Mouse (Mus musculus) embryonic facial prominence, embryonic 14.5 days (tissue): ENCODE measurements around the gene Slc12a7. TPM values are rescaled to one million over a fixed set of nuclear protein-coding genes. Genes with fewer than 3 reads are reported as not detected.

Experiments
- ATAC-seq: fragments of 200-750 bp; cut with Nextera tagmentation; 2 replicates; pipeline ENCODE4 v1.8.0; 2017; ENCODE audit warnings: low read depth, moderate number of reproducible peaks, moderate TSS enrichment
- DNase-seq: peaks from one replicate; pipeline ENCODE4 v3.0.0-alpha.2; 2015; ENCODE audit warnings: low spot score
- H3K27ac ChIP-seq: fragments of 300-500 bp; sonication (generic); replicated peaks from 2 replicates; pipeline ENCODE4 v1.5.1; 2014; ENCODE audit warnings: low read depth, mild to moderate bottlenecking, low read length, moderate library complexity
- H3K27me3 ChIP-seq: fragments of 300-500 bp; sonication (generic); replicated peaks from 2 replicates; pipeline ENCODE4 v1.6.1; 2014; ENCODE audit warnings: low read length; ENCODE audit not compliant: control insufficient read depth, insufficient read depth
- H3K36me3 ChIP-seq: fragments of 300-500 bp; sonication (generic); 2 replicates; pipeline ENCODE4 v1.6.1; 2014; ENCODE audit warnings: low read length, mixed read lengths; ENCODE audit not compliant: control insufficient read depth, insufficient read depth
- H3K4me1 ChIP-seq: fragments of 300-500 bp; sonication (generic); 2 replicates; pipeline ENCODE4 v1.6.1; 2014; ENCODE audit warnings: antibody characterized with exemption, low read length; ENCODE audit not compliant: control insufficient read depth, insufficient read depth
- H3K4me2 ChIP-seq: fragments of 300-500 bp; sonication (generic); 2 replicates; pipeline ENCODE4 v1.6.1; 2014; ENCODE audit warnings: low read depth, mild to moderate bottlenecking, low read length, moderate library complexity, mixed read lengths
- H3K4me3 ChIP-seq: fragments of 300-500 bp; sonication (generic); 2 replicates; pipeline ENCODE4 v1.5.1; 2014; ENCODE audit warnings: low read depth, mild to moderate bottlenecking, low read length
- H3K9ac ChIP-seq: fragments of 300-500 bp; sonication (generic); 2 replicates; pipeline ENCODE4 v1.6.1; 2014; ENCODE audit warnings: low read depth, mild to moderate bottlenecking, low read length, moderate library complexity, mixed read lengths
- H3K9me3 ChIP-seq: fragments of 300-500 bp; sonication (generic); 2 replicates; pipeline ENCODE4 v1.6.1; 2016; ENCODE audit warnings: low read length; ENCODE audit not compliant: control insufficient read depth
- WGBS: fragments of 180-500 bp; shearing (Covaris S2); extraction: QIAGEN DNeasy Blood & Tissue Kit; methylation state at CpG from one replicate; pipeline ENCODE4 v1.1.7; 2014; 5-methylcytosine and 5-hydroxymethylcytosine counted together
- polyA plus RNA-seq: library from polyadenylated mRNA; unstranded; fragments of >200 nt; fragmentation: Nextera tagmentation; extraction: Ambion mirVana; gene quantifications from 2 replicates; pipeline ENCODE4 v1.2.1, GENCODE M21; 2014

Gene Slc12a7
- polyA plus RNA-seq, 1 experiment from 2014 or later, result 16.3 TPM

GRCm38 (mm10) chr13:73760126-73760525 lies 27.2 kb downstream of the Slc12a7 start:
- no peaks in the 10 kb centered on the region for H3K27me3 ChIP-seq
- no peak overlapping the region for H3K27ac ChIP-seq
- no peak overlapping the region for H3K4me2 ChIP-seq
- peaks cover 7% of the 10 kb centered on the region; the same call in 1 of the 2 replicates for H3K4me1 ChIP-seq
- H3K9ac ChIP-seq, result no peak overlapping the region
- H3K4me3 ChIP-seq, result no peak overlapping the region
- no peaks in the 10 kb centered on the region for H3K9me3 ChIP-seq
- DNase-seq (no peak), ATAC-seq (no peak)
- H3K36me3 ChIP-seq, result no peaks in the 10 kb centered on the region
- WGBS, result 85% methylated on average over 3 of the region's 3 CpGs

DNA sequence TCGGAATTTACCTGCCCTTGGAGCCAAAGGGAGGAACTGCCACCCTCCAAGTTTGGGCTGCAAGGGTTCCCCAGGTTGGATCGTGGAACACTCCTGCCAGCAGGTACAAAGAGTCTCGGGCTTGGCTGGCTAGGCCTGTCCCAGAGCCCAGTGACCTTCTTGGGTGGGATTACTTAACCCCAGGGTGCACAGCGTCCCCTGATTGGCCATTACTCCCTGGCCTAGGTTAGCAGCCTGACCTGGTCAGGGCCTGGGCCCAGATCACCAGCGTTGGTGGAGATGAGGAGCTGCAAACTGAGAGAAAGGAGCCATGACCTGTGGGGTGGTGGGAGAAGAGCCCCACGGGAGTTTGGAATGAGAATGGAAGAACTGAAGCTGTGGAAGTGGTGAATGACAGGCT lies 30.0 kb downstream of the Slc12a7 start:
- Histone ChIP-seq H3K4me2 (peak overlapping the region; percentile 92), H3K9me3 (no peaks in the 10 kb centered on the region), H3K27me3 (no peaks in the 10 kb centered on the region), H3K4me3 (peak overlapping the region; percentile 78), H3K36me3 (no peaks in the 10 kb centered on the region), H3K4me1 (peaks cover 15% of the 10 kb centered on the region; the same call in 1 of the 2 replicates), H3K9ac (peak overlapping the region; percentile 81; the same call in 1 of the 2 replicates), H3K27ac (0 out of 2 replicates have a peak overlapping the region, but pooled peaks have one; percentile 3)
- ATAC-seq (no peak), DNase-seq (no peak)
- 43% methylated on average over 6 of the region's 6 CpGs for WGBS

- ATAC-seq (peak; percentile 87), DNase-seq (peak; percentile 94)
- H3K9ac ChIP-seq, result peak overlapping the region; percentile 81
- H3K36me3 ChIP-seq, result no peaks in the 10 kb centered on the region
- peak overlapping the region; percentile 92 for H3K4me2 ChIP-seq
- H3K4me1 ChIP-seq, result peaks cover 15% of the 10 kb centered on the region; the same call in 1 of the 2 replicates
- 0% methylated on average over 33 of the region's 70 CpGs for WGBS
- H3K9me3 ChIP-seq, result no peaks in the 10 kb centered on the region
- peak overlapping the region; percentile 72 for H3K27ac ChIP-seq
- peak overlapping the region; percentile 78 for H3K4me3 ChIP-seq
- no peaks in the 10 kb centered on the region for H3K27me3 ChIP-seq
These were observed 30.8 kb downstream of the Slc12a7 start for GRCm38 (mm10) chr13:73763439-73764255.

- ATAC-seq (no peak), DNase-seq (no peak)
- peaks cover 15% of the 10 kb centered on the region; the same call in 1 of the 2 replicates for H3K4me1 ChIP-seq
- no peaks in the 10 kb centered on the region for H3K9me3 ChIP-seq
- 3% methylated on average over 11 of the region's 11 CpGs for WGBS
- no peaks in the 10 kb centered on the region for H3K36me3 ChIP-seq
- H3K4me3 ChIP-seq, result peak overlapping the region; percentile 78
- peak overlapping the region; percentile 92 for H3K4me2 ChIP-seq
- peak overlapping the region; percentile 81 for H3K9ac ChIP-seq
- H3K27ac ChIP-seq, result peak overlapping the region; percentile 72
- H3K27me3 ChIP-seq, result no peaks in the 10 kb centered on the region
These were observed 31.4 kb downstream of the Slc12a7 start for GRCm38 (mm10) chr13:73764256-73764775.

DNA sequence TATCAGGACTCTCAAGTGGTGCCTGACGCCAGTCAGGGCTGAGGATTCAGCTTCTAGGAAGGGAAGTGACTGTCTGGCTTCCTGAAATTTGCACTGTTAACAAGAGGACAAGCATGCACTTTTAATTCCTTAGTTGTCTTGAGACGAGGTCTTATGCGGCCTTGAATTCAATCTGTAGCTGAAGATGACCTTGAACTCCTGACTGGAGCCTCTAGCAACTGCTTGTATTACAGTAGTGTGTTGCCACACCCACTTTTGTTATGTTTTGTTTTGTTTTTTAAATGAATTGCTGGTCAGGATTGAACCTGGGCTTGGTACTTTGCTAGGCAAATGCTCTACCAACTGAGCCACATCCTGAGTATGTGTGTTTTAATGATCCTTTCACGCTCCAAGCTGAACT lies 32.5 kb downstream of the Slc12a7 start:
- Histone ChIP-seq H3K4me2 (peak overlapping the region; percentile 92), H3K9ac (peak overlapping the region; percentile 81), H3K9me3 (no peaks in the 10 kb centered on the region), H3K27me3 (no peaks in the 10 kb centered on the region), H3K4me1 (peaks cover 15% of the 10 kb centered on the region; the same call in 1 of the 2 replicates), H3K36me3 (no peaks in the 10 kb centered on the region), H3K4me3 (peak overlapping the region; percentile 78; the same call in 1 of the 2 replicates), H3K27ac (no peak overlapping the region)
- 62% methylated on average over 4 of the region's 4 CpGs for WGBS
- DNase-seq (no peak), ATAC-seq (no peak)

- Histone ChIP-seq H3K27ac (no peak overlapping the region), H3K4me3 (no peak overlapping the region), H3K27me3 (no peaks in the 10 kb centered on the region), H3K4me2 (no peak overlapping the region), H3K9ac (no peak overlapping the region), H3K9me3 (no peaks in the 10 kb centered on the region), H3K36me3 (no peaks in the 10 kb centered on the region), H3K4me1 (peaks cover 15% of the 10 kb centered on the region)
- 84% methylated on average over 8 of the region's 8 CpGs for WGBS
- DNase-seq (no peak), ATAC-seq (no peak)
These were observed 34.3 kb downstream of the Slc12a7 start for GRCm38 (mm10) chr13:73767224-73767623.

DNA sequence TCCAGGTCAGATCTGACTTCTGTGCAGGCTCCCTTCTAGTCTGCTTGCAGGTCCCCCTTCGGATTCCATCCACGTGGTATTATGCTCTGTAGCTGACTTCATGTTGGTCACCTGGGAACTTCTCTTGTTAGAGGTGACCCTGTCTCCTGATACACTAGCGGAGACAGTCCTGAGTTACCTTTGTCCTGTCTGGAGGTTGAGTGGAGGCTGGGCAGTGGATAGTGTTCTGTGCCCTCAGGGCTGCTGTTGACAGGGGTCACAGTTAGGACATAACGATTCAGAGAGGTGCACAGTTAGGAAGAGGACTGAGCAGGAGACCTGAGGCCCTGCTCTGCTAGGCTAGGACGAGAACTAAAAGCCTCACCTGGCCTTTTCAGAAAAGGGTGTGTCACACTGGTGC lies 34.9 kb downstream of the Slc12a7 start:
- 72% methylated on average over 5 of the region's 5 CpGs for WGBS

DNA sequence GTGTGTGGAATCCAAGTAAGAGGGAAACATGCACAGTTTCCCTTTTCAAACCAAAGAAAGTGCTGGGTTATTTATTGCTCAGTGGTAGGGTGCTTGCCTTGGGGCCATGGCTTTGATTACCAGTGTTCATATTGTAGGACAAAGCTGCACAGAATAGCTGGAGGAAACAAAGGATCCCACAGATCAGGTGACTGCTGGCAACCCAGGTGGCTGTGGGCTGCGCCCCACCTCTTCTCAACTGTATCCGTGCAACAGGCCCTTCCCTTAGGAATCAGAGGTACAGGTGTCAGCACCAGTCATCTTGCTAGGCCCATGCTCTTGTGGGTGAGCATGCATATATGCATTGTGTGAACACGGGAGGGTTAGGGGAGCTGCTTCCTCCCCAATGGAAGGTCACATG lies 35.4 kb downstream of the Slc12a7 start:
- Histone ChIP-seq H3K36me3 (no peaks in the 10 kb centered on the region), H3K27me3 (no peaks in the 10 kb centered on the region), H3K9ac (no peak overlapping the region), H3K4me2 (no peak overlapping the region), H3K27ac (no peak overlapping the region), H3K9me3 (no peaks in the 10 kb centered on the region), H3K4me1 (peaks cover 26% of the 10 kb centered on the region), H3K4me3 (no peak overlapping the region)
- WGBS, result 69% methylated on average over 3 of the region's 3 CpGs
- ATAC-seq (peak; percentile 53; the same call in 1 of the 2 replicates), DNase-seq (peak; percentile 42)

More for the DNA sequence above, 34.9 kb downstream of the Slc12a7 start:
- H3K36me3 ChIP-seq, result no peaks in the 10 kb centered on the region
- H3K9me3 ChIP-seq, result no peaks in the 10 kb centered on the region
- H3K4me3 ChIP-seq, result no peak overlapping the region
- H3K4me1 ChIP-seq, result peaks cover 21% of the 10 kb centered on the region
- peak overlapping the region; percentile 17; the same call in 1 of the 2 replicates for H3K9ac ChIP-seq
- no peak for ATAC-seq
- H3K27ac ChIP-seq, result peak overlapping the region; percentile 13; the same call in 1 of the 2 replicates
- H3K27me3 ChIP-seq, result no peaks in the 10 kb centered on the region
- DNase-seq, result no peak
- no peak overlapping the region for H3K4me2 ChIP-seq
